Mouse (Mus musculus) midbrain, embryonic 11.5 days (tissue): ENCODE measurements around the gene Batf2. TPM values are rescaled to one million over a fixed set of nuclear protein-coding genes. Genes with fewer than 3 reads are reported as not detected.

Source experiments
- ATAC-seq: fragments of 200-750 bp; cut with Nextera tagmentation; 2 replicates; pipeline ENCODE4 v1.8.0; 2017; ENCODE audit warnings: moderate TSS enrichment, moderate library complexity; ENCODE audit not compliant: low FRiP score
- DNase-seq: peaks from one replicate; pipeline ENCODE4 v3.0.0; 2015; ENCODE audit warnings: low spot score; ENCODE audit errors: missing footprints
- H3K27ac ChIP-seq: fragments of 300-500 bp; sonication (generic); 2 replicates; pipeline ENCODE4 v1.5.1; 2014; ENCODE audit warnings: low read depth, low read length
- H3K27me3 ChIP-seq: fragments of 300-500 bp; sonication (generic); 2 replicates; pipeline ENCODE4 v1.6.1; 2014; ENCODE audit warnings: mild to moderate bottlenecking, low read length, moderate library complexity, mixed read lengths; ENCODE audit not compliant: control insufficient read depth, insufficient read depth
- H3K36me3 ChIP-seq: fragments of 300-500 bp; sonication (generic); 2 replicates; pipeline ENCODE4 v1.6.1; 2014; ENCODE audit warnings: mild to moderate bottlenecking, low read length, moderate library complexity, mixed read lengths; ENCODE audit not compliant: control insufficient read depth, insufficient read depth
- H3K4me1 ChIP-seq: fragments of 300-500 bp; sonication (generic); 2 replicates; pipeline ENCODE4 v1.6.1; 2014; ENCODE audit warnings: low read length; ENCODE audit not compliant: control insufficient read depth, insufficient read depth
- H3K4me2 ChIP-seq: fragments of 300-500 bp; sonication (generic); 2 replicates; pipeline ENCODE4 v1.6.1; 2014; ENCODE audit warnings: mild to moderate bottlenecking, moderate library complexity
- H3K4me3 ChIP-seq: fragments of 300-500 bp; sonication (generic); 2 replicates; pipeline ENCODE4 v1.5.1; 2014; ENCODE audit warnings: low read depth, low read length
- H3K9ac ChIP-seq: fragments of 300-500 bp; sonication (generic); 2 replicates; pipeline ENCODE4 v1.6.1; 2014; ENCODE audit warnings: low read length
- H3K9me3 ChIP-seq: fragments of 300-500 bp; sonication (generic); 2 replicates; pipeline ENCODE4 v1.6.1; 2016; ENCODE audit warnings: low read length; ENCODE audit not compliant: control insufficient read depth
- WGBS: fragments of 180-500 bp; shearing (Covaris S2); extraction: QIAGEN DNeasy Blood & Tissue Kit; methylation state at CpG from one replicate; pipeline ENCODE4 v1.1.7; 2014; 5-methylcytosine and 5-hydroxymethylcytosine counted together
- polyA plus RNA-seq: library from polyadenylated mRNA; unstranded; fragments of >200 nt; fragmentation: Nextera tagmentation; extraction: Ambion mirVana; gene quantifications from 2 replicates; pipeline ENCODE4 v1.2.1, GENCODE M21; 2014

Gene Batf2
- polyA plus RNA-seq, 1 experiment from 2014 or later = not detected

DNA sequence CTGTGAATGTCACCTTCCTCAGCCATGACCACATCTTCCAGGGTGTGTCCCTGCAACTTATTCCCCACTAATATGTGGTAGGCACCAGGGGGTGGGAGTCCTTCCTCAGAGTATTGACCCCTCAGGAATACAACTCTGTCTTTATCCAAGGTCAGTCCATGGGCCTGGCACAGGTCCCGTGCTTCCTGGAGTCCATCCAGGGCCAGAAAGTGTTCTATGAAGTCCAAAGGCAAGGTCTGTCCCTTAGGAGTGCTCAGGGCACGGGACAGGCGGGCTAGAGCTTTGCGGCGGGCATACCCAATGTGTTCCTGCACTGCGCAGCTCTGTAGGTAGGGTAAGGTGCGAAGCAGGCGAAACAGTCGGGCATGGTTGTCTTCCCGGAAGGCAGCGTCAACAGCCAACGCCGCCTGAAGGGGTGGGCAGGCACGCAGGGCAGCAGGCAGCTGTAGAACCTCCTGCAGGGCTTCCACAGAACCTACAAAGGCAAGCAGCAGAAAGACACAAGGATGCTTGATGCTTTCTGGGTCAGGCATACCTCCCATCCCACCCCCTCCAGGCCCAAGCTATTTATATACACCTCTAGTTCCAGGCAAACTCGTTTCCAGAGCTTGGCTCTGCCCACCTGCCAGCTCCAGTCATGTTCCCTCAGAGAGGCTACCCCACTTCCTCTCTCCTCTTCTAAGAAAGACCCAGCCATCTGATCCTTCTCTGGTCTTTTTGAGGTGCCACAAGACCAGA is 24.5 kb upstream of the Batf2 start:
- WGBS = 94% methylated on average over 15 of the region's 15 CpGs
- no peak overlapping the region for H3K27ac ChIP-seq
- ATAC-seq (no peak), DNase-seq (peak; percentile 28)
- H3K9me3 ChIP-seq = no peaks in the 10 kb centered on the region
- H3K9ac ChIP-seq = no peak overlapping the region
- H3K4me3 ChIP-seq = 0 out of 2 replicates have a peak overlapping the region, but pooled peaks have one; percentile 81
- peaks cover 8% of the 10 kb centered on the region for H3K4me1 ChIP-seq
- H3K27me3 ChIP-seq = no peaks in the 10 kb centered on the region
- peaks cover 12% of the 10 kb centered on the region; the same call in 1 of the 2 replicates for H3K36me3 ChIP-seq
- H3K4me2 ChIP-seq = no peak overlapping the region

DNA sequence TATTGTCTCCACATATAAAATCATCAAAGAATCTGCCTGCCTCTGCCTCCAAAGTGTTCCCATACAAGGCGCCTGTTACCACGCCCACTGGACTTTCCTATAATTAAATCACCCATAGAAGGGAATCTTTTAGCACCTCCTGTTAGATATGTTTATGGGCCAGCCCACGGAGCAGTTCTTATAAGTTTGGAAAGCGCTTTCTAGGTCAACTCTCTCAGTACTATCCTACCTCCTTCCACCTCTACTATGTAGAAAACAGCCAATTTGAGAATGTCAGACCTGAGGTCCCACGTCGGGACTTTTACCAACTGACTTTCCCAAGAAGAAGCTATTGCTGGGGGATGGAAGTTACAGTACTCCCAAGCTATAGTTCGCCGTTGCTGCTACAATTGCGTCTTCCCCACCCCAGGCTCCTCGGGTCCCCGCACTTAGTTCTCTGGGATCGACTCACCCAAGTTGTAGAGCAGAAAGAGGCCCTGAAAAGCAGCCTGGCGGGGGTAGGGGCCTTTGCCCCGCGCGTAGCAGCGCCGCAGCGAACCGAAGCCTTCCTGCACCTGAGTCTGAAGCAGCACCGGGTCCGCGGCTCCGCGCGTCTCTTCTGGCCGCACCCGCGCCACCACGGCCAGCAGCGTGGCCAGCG is 23.3 kb upstream of the Batf2 start:
- Histone ChIP-seq H3K27ac (peak overlapping the region; percentile 95), H3K9ac (peak overlapping the region; percentile 88), H3K27me3 (no peaks in the 10 kb centered on the region), H3K9me3 (no peaks in the 10 kb centered on the region), H3K4me3 (peak overlapping the region; percentile 81), H3K4me2 (peak overlapping the region; percentile 89), H3K4me1 (peaks cover 8% of the 10 kb centered on the region), H3K36me3 (peaks cover 12% of the 10 kb centered on the region; the same call in 1 of the 2 replicates)
- WGBS = 6% methylated on average over 32 of the region's 32 CpGs
- DNase-seq (no peak), ATAC-seq (no peak)

DNA sequence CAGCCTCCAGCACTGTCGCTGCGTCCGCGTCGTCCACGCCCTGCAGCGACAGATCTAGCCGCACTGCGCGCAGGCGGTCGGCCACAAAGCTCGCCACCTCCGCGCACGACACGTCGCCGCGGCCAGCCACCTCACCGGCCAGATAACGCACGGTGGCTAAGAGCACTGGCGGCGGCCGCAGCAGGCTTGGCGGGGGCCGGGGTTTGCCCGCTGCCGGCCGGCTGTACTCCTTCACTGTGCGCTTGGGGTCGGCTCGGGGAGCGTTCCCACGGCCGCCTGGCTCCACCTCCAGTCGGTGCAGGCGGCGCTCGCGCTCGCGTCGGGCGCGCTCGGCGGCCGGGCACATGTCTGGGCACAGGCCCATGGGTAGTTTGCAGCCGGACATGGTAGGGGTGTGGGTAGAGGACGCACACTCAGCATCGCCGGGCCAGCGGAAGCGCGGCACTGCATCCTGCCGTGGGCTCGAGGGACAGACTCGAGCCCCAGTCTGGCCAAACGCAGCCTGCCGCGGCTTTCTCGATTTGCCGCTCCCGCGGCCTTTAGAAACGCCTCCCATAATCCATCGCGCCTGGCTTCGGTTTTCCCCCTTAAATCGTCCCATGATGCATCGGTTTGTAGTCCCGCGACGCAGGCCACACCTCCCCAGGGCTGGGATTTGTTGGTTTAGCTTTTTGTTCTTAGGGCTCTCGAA is 22.7 kb upstream of the Batf2 start, which contains the start of gene Sac3d1:
Gene Sac3d1, minus strand, starts transcription at position 665 of the 691 bp plus-strand sequence.
- peak within 1 kb of the TSS; percentile 95 for H3K27ac ChIP-seq
- peak within 1 kb of the TSS; percentile 81 for H3K4me3 ChIP-seq
- H3K4me1 ChIP-seq = peaks cover 8% of the 10 kb centered on the region
- H3K27me3 ChIP-seq = no peaks in the 10 kb centered on the region
- peak within 1 kb of the TSS; percentile 88 for H3K9ac ChIP-seq
- H3K9me3 ChIP-seq = no peaks in the 10 kb centered on the region
- ATAC-seq (peak; percentile 86), DNase-seq (peak; percentile 99)
- H3K4me2 ChIP-seq = peak within 1 kb of the TSS; percentile 89
- peaks cover 12% of the 10 kb centered on the region; the same call in 1 of the 2 replicates for H3K36me3 ChIP-seq
- under 1% methylated on average over 75 of the region's 77 CpGs for WGBS

DNA sequence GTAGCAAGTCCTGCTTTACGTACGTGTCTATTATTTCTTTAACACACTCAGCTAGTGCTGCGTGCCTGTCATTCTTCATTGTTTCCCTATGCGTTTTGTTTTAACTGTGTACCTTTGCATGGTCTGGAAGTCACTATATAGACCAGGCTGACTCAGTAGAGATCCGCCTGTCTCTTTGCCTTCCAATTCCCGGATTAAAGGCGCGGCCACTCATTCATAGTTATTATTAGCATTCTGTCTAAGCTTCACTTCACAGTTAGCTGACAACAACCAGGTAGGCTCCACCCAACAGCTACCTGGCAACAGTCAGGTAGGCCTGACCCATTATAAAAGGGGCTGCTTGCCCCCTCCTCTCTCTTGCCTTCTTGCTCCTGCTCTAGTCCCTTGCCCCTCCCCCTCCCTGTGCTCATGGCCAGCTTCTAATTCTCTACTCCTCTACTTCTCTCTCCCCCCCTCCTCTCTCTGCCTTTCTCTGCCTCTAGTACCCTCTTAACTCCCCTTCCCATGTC is 22.1 kb upstream of the Batf2 start:
- Histone ChIP-seq H3K27me3 (no peaks in the 10 kb centered on the region), H3K27ac (no peak overlapping the region), H3K4me1 (peaks cover 8% of the 10 kb centered on the region), H3K36me3 (peaks cover 12% of the 10 kb centered on the region; the same call in 1 of the 2 replicates), H3K9me3 (no peaks in the 10 kb centered on the region), H3K9ac (peak overlapping the region; percentile 88), H3K4me3 (peak overlapping the region; percentile 81), H3K4me2 (peak overlapping the region; percentile 89)
- ATAC-seq (peak; percentile 58), DNase-seq (peak; percentile 88)
- WGBS = under 1% methylated on average over 8 of the region's 8 CpGs

DNA sequence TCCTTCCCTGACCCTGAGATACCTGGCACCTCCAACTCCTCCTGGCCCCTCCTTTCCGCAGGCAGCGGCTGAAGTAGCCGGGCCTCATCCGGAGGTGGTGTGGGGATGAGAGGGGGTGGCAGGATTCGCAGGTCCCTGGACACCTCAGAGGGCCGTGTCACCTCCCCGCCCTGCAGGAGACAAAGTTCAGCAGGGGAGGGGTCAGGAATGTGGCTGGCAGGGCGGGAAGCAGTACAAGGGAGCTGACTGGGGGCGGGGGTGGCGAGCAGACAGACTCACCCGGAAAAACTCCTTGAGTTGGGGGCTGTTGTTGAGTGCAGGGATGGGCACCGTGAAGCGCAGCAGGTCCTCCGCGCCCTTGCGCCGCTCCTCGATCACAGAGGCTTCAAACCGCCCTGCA is 19.0 kb upstream of the Batf2 start:
- Histone ChIP-seq H3K4me1 (peaks cover 6% of the 10 kb centered on the region), H3K27me3 (no peaks in the 10 kb centered on the region), H3K36me3 (no peaks in the 10 kb centered on the region), H3K4me3 (no peak overlapping the region), H3K9ac (no peak overlapping the region), H3K9me3 (no peaks in the 10 kb centered on the region), H3K4me2 (no peak overlapping the region), H3K27ac (no peak overlapping the region)
- DNase-seq (peak; percentile 65), ATAC-seq (no peak)
- 31% methylated on average over 19 of the region's 19 CpGs for WGBS

DNA sequence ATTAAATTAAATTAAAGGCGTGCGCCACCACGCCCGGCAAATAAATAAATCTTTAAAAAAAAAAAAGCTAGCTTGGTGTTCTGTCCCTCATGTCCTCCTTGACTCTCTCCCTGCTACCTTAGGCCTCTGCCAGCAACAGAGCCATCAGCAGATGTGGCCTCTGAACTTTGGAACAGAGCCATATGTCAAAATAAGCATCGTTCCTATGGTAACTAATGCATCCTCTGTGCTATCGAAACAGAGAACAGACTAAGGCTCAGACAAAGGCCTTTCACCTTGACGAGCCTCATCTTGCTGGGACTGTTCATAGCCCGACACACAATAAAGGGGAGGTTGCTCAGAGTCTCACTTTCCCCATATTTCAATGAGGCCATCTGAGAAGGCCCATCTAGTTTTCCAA is 17.5 kb upstream of the Batf2 start:
- Histone ChIP-seq H3K9me3 (no peaks in the 10 kb centered on the region), H3K27ac (no peak overlapping the region), H3K4me2 (no peak overlapping the region), H3K9ac (0 out of 2 replicates have a peak overlapping the region, but pooled peaks have one; percentile 9), H3K27me3 (no peaks in the 10 kb centered on the region), H3K36me3 (no peaks in the 10 kb centered on the region), H3K4me3 (no peak overlapping the region), H3K4me1 (peaks cover 2% of the 10 kb centered on the region)
- ATAC-seq = no peak
- WGBS = 76% methylated on average over 8 of the region's 8 CpGs
- DNase-seq = peak; percentile 80

DNA sequence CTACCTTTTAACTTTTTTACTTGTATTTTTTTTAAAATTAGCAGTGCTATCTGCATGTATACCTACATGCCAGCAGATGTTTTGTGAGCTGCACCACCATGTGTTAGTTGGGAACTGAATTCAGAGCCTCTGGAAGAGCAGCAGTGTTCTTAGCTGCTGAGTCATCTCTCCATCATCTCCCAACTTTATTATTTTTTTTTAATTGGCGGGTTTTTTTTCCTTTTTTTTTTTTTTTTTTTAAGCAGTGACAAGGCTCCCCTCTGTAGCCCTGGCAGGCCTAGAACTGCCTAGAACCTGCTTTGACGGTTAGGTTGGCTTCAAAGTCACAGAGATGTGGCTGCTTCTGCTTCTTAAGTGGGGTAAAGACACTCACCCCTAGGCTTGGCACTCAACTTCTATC is 15.9 kb upstream of the Batf2 start:
- no peak overlapping the region for H3K4me2 ChIP-seq
- no peak for ATAC-seq
- H3K27ac ChIP-seq = no peak overlapping the region
- no peaks in the 10 kb centered on the region for H3K9me3 ChIP-seq
- H3K27me3 ChIP-seq = no peaks in the 10 kb centered on the region
- H3K4me1 ChIP-seq = peaks cover 2% of the 10 kb centered on the region; the same call in 1 of the 2 replicates
- no peak overlapping the region for H3K4me3 ChIP-seq
- no peak overlapping the region for H3K9ac ChIP-seq
- no peaks in the 10 kb centered on the region for H3K36me3 ChIP-seq
- WGBS = 72% methylated on average over 2 of the region's 2 CpGs
- DNase-seq = peak; percentile 78

DNA sequence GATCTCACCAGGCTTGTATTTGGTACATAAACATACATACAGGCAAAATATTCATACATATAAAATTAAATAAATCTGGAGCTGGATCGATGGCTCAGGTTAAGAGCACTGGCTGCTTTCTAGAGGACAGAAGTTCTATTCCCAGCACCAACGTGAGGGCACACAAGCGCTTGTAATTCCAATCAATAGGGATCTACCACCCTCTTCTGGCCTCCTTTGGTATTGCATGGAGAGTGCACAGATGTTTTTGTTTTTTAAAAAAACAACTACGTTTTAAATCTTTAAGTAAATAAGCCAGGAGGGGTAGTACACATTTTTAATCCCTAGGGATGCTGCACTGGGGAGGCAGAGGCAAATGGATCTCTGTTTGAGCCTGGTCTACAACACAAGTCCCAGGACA is 14.5 kb upstream of the Batf2 start:
- H3K27ac ChIP-seq = no peak overlapping the region
- no peak overlapping the region for H3K4me3 ChIP-seq
- no peak overlapping the region for H3K9ac ChIP-seq
- H3K36me3 ChIP-seq = no peaks in the 10 kb centered on the region
- H3K4me1 ChIP-seq = peaks cover 2% of the 10 kb centered on the region; the same call in 1 of the 2 replicates
- 24% methylated on average over 4 of the region's 4 CpGs for WGBS
- DNase-seq (peak; percentile 95), ATAC-seq (no peak)
- no peaks in the 10 kb centered on the region for H3K27me3 ChIP-seq
- H3K9me3 ChIP-seq = no peaks in the 10 kb centered on the region
- H3K4me2 ChIP-seq = no peak overlapping the region
